Mouse (Mus musculus) stomach, postnatal 0 days (tissue): ENCODE data around the gene Aifm2.

ENCODE experiments used
- CTCF ChIP-seq: IDR thresholded peaks from 2 replicates; pipeline ENCODE4 v1.5.1; 2016; ENCODE audit warnings: antibody characterized with exemption, low read depth, mild to moderate bottlenecking, moderate library complexity
- EP300 ChIP-seq: optimal IDR thresholded peaks from 2 replicates; pipeline ENCODE3; 2016; ENCODE audit warnings: antibody characterized with exemption

DNA sequence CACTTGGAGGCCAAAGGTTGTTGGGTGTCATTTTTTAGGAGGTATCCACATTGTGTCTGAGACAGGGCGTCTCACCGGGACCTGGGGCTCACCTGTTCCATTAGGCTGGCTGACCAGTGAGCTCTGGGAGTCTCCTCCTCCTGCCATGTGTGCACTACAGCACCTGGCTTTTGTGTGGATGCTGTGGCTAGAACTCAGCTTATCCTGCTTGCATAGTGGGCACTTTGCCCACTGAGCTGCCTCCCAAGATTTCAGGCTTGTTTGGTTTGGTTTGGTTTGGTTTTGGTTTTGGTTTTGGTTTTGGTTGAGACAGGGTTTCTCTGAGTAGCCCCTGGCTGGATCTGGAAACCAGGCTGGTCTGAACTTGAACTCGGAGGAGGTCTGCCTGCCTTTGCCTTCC is 7.2 kb downstream of the Aifm2 start:
- TF ChIP-seq CTCF (no peak), EP300 (no peak)
